Mouse (Mus musculus): ENCODE measurements around the gene Zfp991. TPM values are rescaled to one million over a fixed set of nuclear protein-coding genes. Genes with fewer than 3 reads are reported as not detected.

Zfp991 gene
- polyA plus RNA-seq (2014; fragmentation: Illumina TruSeq; extraction: RNeasy Lipid Tissue Mini Kit (QIAGEN cat#74804); ENCODE audit: low read depth, low replicate concordance) = 13.3 TPM

DNA sequence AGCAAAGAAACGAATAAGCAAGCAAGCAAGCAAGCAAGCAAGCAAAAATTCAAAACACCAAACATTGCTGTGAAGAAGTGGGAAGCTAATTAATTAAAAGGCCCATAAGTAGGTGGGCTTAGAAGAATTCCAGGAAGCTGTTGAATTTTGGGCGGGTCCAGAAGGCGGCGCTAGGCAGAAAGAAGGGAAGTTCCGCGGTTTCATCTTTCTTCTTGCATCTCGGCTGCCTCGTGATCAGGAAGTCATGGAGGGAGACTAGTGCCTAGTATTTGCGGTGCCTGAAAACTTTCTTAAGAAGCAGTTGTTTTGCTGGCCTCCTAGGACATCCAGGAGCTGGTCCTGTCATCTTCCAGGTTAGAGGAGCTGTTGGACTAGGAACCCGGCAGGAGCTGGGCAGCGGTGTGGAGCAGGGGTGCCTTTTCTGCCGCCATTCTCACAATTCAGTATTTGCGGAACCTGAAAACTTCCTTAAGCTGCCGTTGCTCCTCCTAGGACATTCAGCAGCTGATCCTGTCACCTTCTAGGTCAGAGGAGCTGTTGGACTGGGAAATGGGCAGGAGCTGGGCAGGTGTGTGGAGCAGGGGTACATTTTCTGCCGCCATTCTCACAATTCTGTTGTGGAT, at the start of gene Zfp991:
Gene Zfp991 (plus strand): TSS at position 202 of the 623 bp plus-strand sequence.

Other genes with a start within 250 kb of the Zfp991 start
- gene Gm21411, start 222.4 kb upstream of the Zfp991 start, polyA plus RNA-seq (2014; fragmentation: Illumina TruSeq; extraction: RNeasy Lipid Tissue Mini Kit (QIAGEN cat#74804); ENCODE audit: low read depth, low replicate concordance) = not detected
- gene Zfp989, start 160.1 kb upstream of the Zfp991 start, polyA plus RNA-seq (2014; fragmentation: Illumina TruSeq; extraction: RNeasy Lipid Tissue Mini Kit (QIAGEN cat#74804); ENCODE audit: low read depth, low replicate concordance) = not detected
- 0.21 TPM for gene Rex2, start 110.2 kb upstream of the Zfp991 start, polyA plus RNA-seq (2014; fragmentation: Illumina TruSeq; extraction: RNeasy Lipid Tissue Mini Kit (QIAGEN cat#74804); ENCODE audit: low read depth, low replicate concordance)
- gene Zfp988, start 173.6 kb downstream of the Zfp991 start, polyA plus RNA-seq (2014; fragmentation: Illumina TruSeq; extraction: RNeasy Lipid Tissue Mini Kit (QIAGEN cat#74804); ENCODE audit: low read depth, low replicate concordance) = 0.12 TPM
- gene Zfp978, start 229.3 kb downstream of the Zfp991 start, polyA plus RNA-seq (2014; fragmentation: Illumina TruSeq; extraction: RNeasy Lipid Tissue Mini Kit (QIAGEN cat#74804); ENCODE audit: low read depth, low replicate concordance) = not detected

All from adipose tissue, adult 10 weeks (tissue).